Mouse (Mus musculus) naive thymus-derived CD4-positive, alpha-beta T cell, adult 2 months (primary cell): Measurements from ENCODE around the gene Speer2.

Experiments used
- DNase-seq: peaks from one replicate; pipeline ENCODE4 v3.0.0-alpha.2; 2011; ENCODE audit warnings: low read depth

Speer2 gene

GRCm38 (mm10) chr16:69863644-69864043, at the start of gene Speer2:
Gene Speer2, minus strand, starts transcription at chr16:69863744.
- no peak for DNase-seq

GRCm38 (mm10) chr16:69904303-69904702, 40.8 kb upstream of the Speer2 start:
- DNase-seq, result no peak

GRCm38 (mm10) chr16:69880712-69881111, 17.2 kb upstream of the Speer2 start:
- DNase-seq, result no peak

- DNase-seq, result no peak
Measured at GRCm38 (mm10) chr16:69836628-69837027, 26.9 kb downstream of the Speer2 start.

GRCm38 (mm10) chr16:69813652-69814051, 49.9 kb downstream of the Speer2 start:
- DNase-seq, result no peak
